Mouse (Mus musculus): ENCODE measurements around the gene Cdk19. TPM values are rescaled to one million over a fixed set of nuclear protein-coding genes. Genes with fewer than 3 reads are reported as not detected.
"Not testable (repeated sequence)": the region's sequence is repeated elsewhere in the genome, so short reads cannot be mapped to it uniquely, and the experiment has no call there.

Gene Cdk19
- polyA plus RNA-seq, 1 experiment from 2014 or later: 10.2 TPM

GRCm38 (mm10) chr10:40411370-40411769 is 72.0 kb downstream of the Cdk19 start:
- no peak for ATAC-seq (ENCODE audit: insufficient number of reproducible peaks, low FRiP score, low TSS enrichment, low read depth)
- H3K4me3 ChIP-seq: no peak overlapping the region
- WGBS: 88% methylated on average over 2 of the region's 2 CpGs
- no peaks in the 10 kb centered on the region for H3K9me3 ChIP-seq
- H3K9ac ChIP-seq: no peak overlapping the region
- no peak overlapping the region for H3K27ac ChIP-seq
- H3K36me3 ChIP-seq: no peaks in the 10 kb centered on the region
- no peak overlapping the region for H3K4me2 ChIP-seq
- H3K4me1 ChIP-seq: peaks cover 6% of the 10 kb centered on the region; the same call in 1 of the 2 replicates
- H3K27me3 ChIP-seq: no peaks in the 10 kb centered on the region

GRCm38 (mm10) chr10:40416944-40417343 is 77.6 kb downstream of the Cdk19 start:
- 44% methylated on average over 7 of the region's 7 CpGs for WGBS

GRCm38 (mm10) chr10:40419841-40420240 is 80.5 kb downstream of the Cdk19 start:
- no peak for ATAC-seq (ENCODE audit: insufficient number of reproducible peaks, low FRiP score, low TSS enrichment, low read depth)
- Histone ChIP-seq H3K9ac (no peak overlapping the region), H3K9me3 (no peaks in the 10 kb centered on the region), H3K27me3 (no peaks in the 10 kb centered on the region), H3K27ac (no peak overlapping the region), H3K4me2 (no peak overlapping the region), H3K36me3 (no peaks in the 10 kb centered on the region), H3K4me3 (no peak overlapping the region), H3K4me1 (peaks cover 9% of the 10 kb centered on the region)
- whole genome bisulfite sequencing: 65% methylated on average over 4 of the region's 4 CpGs

More at GRCm38 (mm10) chr10:40416944-40417343, 77.6 kb downstream of the Cdk19 start:
- Histone ChIP-seq H3K4me1 (peaks cover 15% of the 10 kb centered on the region), H3K9ac (no peak overlapping the region), H3K27me3 (no peaks in the 10 kb centered on the region), H3K27ac (no peak overlapping the region), H3K4me2 (no peak overlapping the region), H3K4me3 (no peak overlapping the region), H3K9me3 (no peaks in the 10 kb centered on the region), H3K36me3 (no peaks in the 10 kb centered on the region)
- no peak for ATAC-seq (ENCODE audit: insufficient number of reproducible peaks, low FRiP score, low TSS enrichment, low read depth)

GRCm38 (mm10) chr10:40420703-40421102 is 81.3 kb downstream of the Cdk19 start:
- no peak overlapping the region for H3K27ac ChIP-seq
- WGBS: 58% methylated on average over 2 of the region's 2 CpGs
- H3K4me3 ChIP-seq: no peak overlapping the region
- no peak overlapping the region for H3K9ac ChIP-seq
- peaks cover 14% of the 10 kb centered on the region for H3K4me1 ChIP-seq
- no peaks in the 10 kb centered on the region for H3K36me3 ChIP-seq
- no peaks in the 10 kb centered on the region for H3K9me3 ChIP-seq
- no peak overlapping the region for H3K4me2 ChIP-seq
- no peak for ATAC-seq (ENCODE audit: insufficient number of reproducible peaks, low FRiP score, low TSS enrichment, low read depth)
- H3K27me3 ChIP-seq: no peaks in the 10 kb centered on the region

GRCm38 (mm10) chr10:40421724-40422123 is 82.4 kb downstream of the Cdk19 start:
- H3K4me3 ChIP-seq: no peak overlapping the region
- no peaks in the 10 kb centered on the region for H3K27me3 ChIP-seq
- no peaks in the 10 kb centered on the region for H3K36me3 ChIP-seq
- no peak overlapping the region for H3K4me2 ChIP-seq
- H3K9ac ChIP-seq: no peak overlapping the region
- no peak overlapping the region for H3K27ac ChIP-seq
- ATAC-seq (ENCODE audit: insufficient number of reproducible peaks, low FRiP score, low TSS enrichment, low read depth): no peak
- H3K9me3 ChIP-seq: no peaks in the 10 kb centered on the region
- H3K4me1 ChIP-seq: peaks cover 13% of the 10 kb centered on the region
- 69% methylated on average over 2 of the region's 2 CpGs for WGBS

- Histone ChIP-seq H3K9ac (no peak overlapping the region), H3K27me3 (no peaks in the 10 kb centered on the region), H3K36me3 (no peaks in the 10 kb centered on the region), H3K9me3 (no peaks in the 10 kb centered on the region), H3K4me2 (no peak overlapping the region), H3K4me3 (no peak overlapping the region), H3K27ac (no peak overlapping the region), H3K4me1 (peaks cover 7% of the 10 kb centered on the region)
- WGBS: 41% methylated on average over 4 of the region's 4 CpGs
- ATAC-seq (ENCODE audit: insufficient number of reproducible peaks, low FRiP score, low TSS enrichment, low read depth): no peak
Measured at GRCm38 (mm10) chr10:40422696-40423095, 83.3 kb downstream of the Cdk19 start.

- not testable (repeated sequence) for H3K36me3 ChIP-seq; H3K4me1 ChIP-seq; H3K4me3 ChIP-seq; H3K9me3 ChIP-seq; H3K9ac ChIP-seq; H3K4me2 ChIP-seq; H3K27ac ChIP-seq; ATAC-seq (ENCODE audit: insufficient number of reproducible peaks, low FRiP score, low TSS enrichment, low read depth); H3K27me3 ChIP-seq
- WGBS: 82% methylated on average over 4 of the region's 4 CpGs
Measured at GRCm38 (mm10) chr10:40424428-40424827, 85.1 kb downstream of the Cdk19 start.

- H3K36me3 ChIP-seq: no peaks in the 10 kb centered on the region
- 31% methylated on average over 18 of the region's 18 CpGs for WGBS
- H3K4me1 ChIP-seq: peaks cover 7% of the 10 kb centered on the region
- H3K27me3 ChIP-seq: no peaks in the 10 kb centered on the region
- no peak for ATAC-seq (ENCODE audit: insufficient number of reproducible peaks, low FRiP score, low TSS enrichment, low read depth)
- no peak overlapping the region for H3K9ac ChIP-seq
- H3K4me2 ChIP-seq: peak overlapping the region; percentile 29; the same call in 1 of the 2 replicates
- no peaks in the 10 kb centered on the region for H3K9me3 ChIP-seq
- H3K27ac ChIP-seq: no peak overlapping the region
- no peak overlapping the region for H3K4me3 ChIP-seq
Measured at GRCm38 (mm10) chr10:40425243-40426095, 86.1 kb downstream of the Cdk19 start.

GRCm38 (mm10) chr10:40426096-40426450 is 86.7 kb downstream of the Cdk19 start:
- H3K4me2 ChIP-seq: no peak overlapping the region
- WGBS: 70% methylated on average over 6 of the region's 6 CpGs
- peaks cover 7% of the 10 kb centered on the region for H3K4me1 ChIP-seq
- H3K4me3 ChIP-seq: no peak overlapping the region
- no peaks in the 10 kb centered on the region for H3K9me3 ChIP-seq
- H3K36me3 ChIP-seq: no peaks in the 10 kb centered on the region
- no peaks in the 10 kb centered on the region for H3K27me3 ChIP-seq
- H3K9ac ChIP-seq: no peak overlapping the region
- ATAC-seq (ENCODE audit: insufficient number of reproducible peaks, low FRiP score, low TSS enrichment, low read depth): no peak
- no peak overlapping the region for H3K27ac ChIP-seq

- Histone ChIP-seq H3K9ac (no peak overlapping the region), H3K27me3 (no peaks in the 10 kb centered on the region), H3K4me1 (peaks cover 7% of the 10 kb centered on the region), H3K36me3 (no peaks in the 10 kb centered on the region), H3K4me2 (no peak overlapping the region), H3K27ac (no peak overlapping the region), H3K9me3 (no peaks in the 10 kb centered on the region), H3K4me3 (no peak overlapping the region)
- WGBS: 65% methylated on average over 6 of the region's 6 CpGs
- no peak for ATAC-seq (ENCODE audit: insufficient number of reproducible peaks, low FRiP score, low TSS enrichment, low read depth)
Measured at GRCm38 (mm10) chr10:40428633-40429032, 89.3 kb downstream of the Cdk19 start.

- H3K4me3 ChIP-seq: no peak overlapping the region
- H3K27ac ChIP-seq: no peak overlapping the region
- no peaks in the 10 kb centered on the region for H3K36me3 ChIP-seq
- no peak overlapping the region for H3K4me2 ChIP-seq
- ATAC-seq (ENCODE audit: insufficient number of reproducible peaks, low FRiP score, low TSS enrichment, low read depth): no peak
- H3K9ac ChIP-seq: no peak overlapping the region
- H3K9me3 ChIP-seq: no peaks in the 10 kb centered on the region
- H3K27me3 ChIP-seq: no peaks in the 10 kb centered on the region
- H3K4me1 ChIP-seq: peaks cover 7% of the 10 kb centered on the region
- WGBS: 81% methylated on average over 2 of the region's 2 CpGs
Measured at GRCm38 (mm10) chr10:40429081-40429480, 89.7 kb downstream of the Cdk19 start.

GRCm38 (mm10) chr10:40430209-40430608 is 90.8 kb downstream of the Cdk19 start:
- H3K4me2 ChIP-seq: no peak overlapping the region
- no peaks in the 10 kb centered on the region for H3K36me3 ChIP-seq
- no peak overlapping the region for H3K9ac ChIP-seq
- H3K27me3 ChIP-seq: no peaks in the 10 kb centered on the region
- H3K4me1 ChIP-seq: peaks cover 7% of the 10 kb centered on the region
- no peak overlapping the region for H3K4me3 ChIP-seq
- WGBS: 92% methylated on average over 4 of the region's 4 CpGs
- H3K27ac ChIP-seq: no peak overlapping the region
- no peaks in the 10 kb centered on the region for H3K9me3 ChIP-seq
- ATAC-seq (ENCODE audit: insufficient number of reproducible peaks, low FRiP score, low TSS enrichment, low read depth): no peak
